Mouse (Mus musculus) E14TG2a.4 (cell line): ENCODE measurements at regions not wholly inside any gene's neighbourhood (a gene's known extent, or its start where the extent isn't known, plus 50 kb on each side); places are given as distances from the start of the nearest gene placed in this dataset.

ENCODE experiments used
- H3K27me3 ChIP-seq: 2 replicates; pipeline ENCODE4 v1.6.1; 2014; ENCODE audit warnings: low read length, control low read depth; ENCODE audit not compliant: insufficient read depth
- H3K36me3 ChIP-seq: 2 replicates; pipeline ENCODE4 v1.6.1; 2014; ENCODE audit warnings: low read length, control low read depth; ENCODE audit not compliant: insufficient read depth
- H3K4me1 ChIP-seq: replicated peaks from 2 replicates; pipeline ENCODE4 v1.6.1; 2014; ENCODE audit warnings: low read depth, low read length, control low read depth
- H3K4me3 ChIP-seq: replicated peaks from 2 replicates; pipeline ENCODE4 v1.5.1; 2014; ENCODE audit warnings: mild to moderate bottlenecking, low read length
- H3K9me3 ChIP-seq: 2 replicates; pipeline ENCODE4 v1.6.1; 2014; ENCODE audit warnings: low read length, control low read depth
- CTCF ChIP-seq: conservative IDR thresholded peaks from 2 replicates; pipeline ENCODE4 v1.5.1; 2014; ENCODE audit warnings: low read length
- NANOG ChIP-seq: IDR thresholded peaks from 2 replicates; pipeline ENCODE4 v1.6.1; 2014; ENCODE audit warnings: borderline replicate concordance, low read length, mixed read lengths
- POU5F1 ChIP-seq: IDR thresholded peaks from 2 replicates; pipeline ENCODE4 v1.6.1; 2014; ENCODE audit warnings: low read length, borderline replicate concordance

DNA sequence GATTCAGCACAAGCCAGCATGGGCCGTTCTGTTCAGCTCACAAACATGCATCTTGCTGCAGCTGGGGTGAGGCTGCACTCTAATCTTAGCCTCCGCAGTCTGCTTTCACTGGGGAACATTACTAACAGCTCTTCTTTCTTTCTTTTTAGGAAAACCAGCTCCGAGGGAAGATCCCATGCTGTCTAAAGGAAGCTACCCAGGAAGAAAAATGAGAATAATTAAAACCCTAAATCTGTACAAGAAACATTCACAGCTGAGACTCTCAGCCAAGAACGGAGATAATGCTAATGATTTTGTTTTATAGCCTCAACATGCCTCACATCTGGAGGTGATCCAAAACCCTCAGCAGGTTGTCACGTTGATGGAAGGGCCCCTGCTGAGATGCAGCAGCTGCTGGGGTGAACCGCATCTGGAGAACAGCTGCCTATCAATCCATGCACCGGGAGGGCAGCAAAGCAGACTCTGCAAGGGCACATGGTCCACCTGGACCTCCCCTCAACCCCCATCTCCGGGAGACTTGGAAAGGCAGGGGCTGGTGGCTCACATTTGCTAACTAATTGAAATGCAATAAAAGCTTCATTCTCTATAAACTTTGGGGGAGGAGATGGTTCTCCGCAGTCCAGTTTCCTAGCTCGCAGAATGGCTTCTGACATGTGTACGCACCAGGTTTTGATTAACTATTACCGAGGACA is 359.3 kb downstream of the Synb start:
- Histone ChIP-seq H3K9me3 (no peaks in the 10 kb centered on the region), H3K4me1 (no peaks in the 10 kb centered on the region; the same call in 1 of the 2 replicates), H3K36me3 (no peaks in the 10 kb centered on the region), H3K4me3 (no peak overlapping the region), H3K27me3 (no peaks in the 10 kb centered on the region)
- no peak for TF ChIP-seq CTCF
- no peak for TF ChIP-seq POU5F1
- no peak for TF ChIP-seq NANOG

DNA sequence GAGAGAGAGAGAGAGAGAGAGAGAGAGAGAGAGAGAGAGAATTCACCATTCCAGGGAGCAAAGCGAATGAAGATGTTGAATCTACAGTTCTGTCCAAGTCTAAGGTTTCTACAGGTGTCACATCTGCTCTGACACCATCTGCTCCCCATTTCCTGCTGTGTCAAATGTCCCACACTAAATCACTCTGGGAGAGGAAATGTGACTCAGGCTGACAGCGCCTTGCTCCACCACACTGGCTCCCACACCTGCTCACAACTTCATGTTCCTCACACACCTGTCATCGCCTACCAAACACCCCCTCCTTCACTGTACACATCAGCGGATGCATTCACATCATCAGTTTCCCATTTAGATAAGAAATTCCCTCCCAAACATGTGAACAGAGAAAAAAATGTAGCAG is 366.3 kb downstream of the Synb start:
- H3K9me3 ChIP-seq = no peaks in the 10 kb centered on the region
- no peaks in the 10 kb centered on the region for H3K4me1 ChIP-seq
- H3K4me3 ChIP-seq = no peak overlapping the region
- no peak for TF ChIP-seq POU5F1
- no peak for TF ChIP-seq CTCF
- TF ChIP-seq NANOG = peak; percentile 2; the same call in 1 of the 2 replicates
- H3K27me3 ChIP-seq = no peaks in the 10 kb centered on the region
- no peaks in the 10 kb centered on the region for H3K36me3 ChIP-seq

DNA sequence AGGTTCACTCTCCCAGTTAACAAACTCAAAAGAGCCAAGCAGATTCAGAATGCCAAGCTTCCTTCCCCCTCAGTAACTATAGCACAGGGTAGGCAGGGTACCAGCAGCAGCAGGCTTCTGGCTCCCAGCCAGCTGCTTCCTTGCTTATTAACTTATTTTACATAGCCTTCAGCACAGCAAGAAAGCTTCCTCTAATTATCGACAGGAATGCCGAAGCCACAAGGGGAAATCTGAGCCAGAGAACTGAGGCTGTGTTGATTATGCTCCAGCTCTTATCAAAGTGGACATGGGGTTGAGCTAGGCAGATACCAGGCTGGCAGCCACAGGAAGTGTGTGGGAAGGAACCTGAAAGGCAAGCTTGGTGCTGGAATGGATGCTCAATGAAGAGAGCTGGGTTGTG is 371.0 kb downstream of the Synb start:
- H3K36me3 ChIP-seq = no peaks in the 10 kb centered on the region
- H3K4me3 ChIP-seq = no peak overlapping the region
- H3K9me3 ChIP-seq = no peaks in the 10 kb centered on the region
- TF ChIP-seq POU5F1 = no peak
- no peak for TF ChIP-seq NANOG
- TF ChIP-seq CTCF = no peak
- H3K4me1 ChIP-seq = no peaks in the 10 kb centered on the region
- no peaks in the 10 kb centered on the region for H3K27me3 ChIP-seq

DNA sequence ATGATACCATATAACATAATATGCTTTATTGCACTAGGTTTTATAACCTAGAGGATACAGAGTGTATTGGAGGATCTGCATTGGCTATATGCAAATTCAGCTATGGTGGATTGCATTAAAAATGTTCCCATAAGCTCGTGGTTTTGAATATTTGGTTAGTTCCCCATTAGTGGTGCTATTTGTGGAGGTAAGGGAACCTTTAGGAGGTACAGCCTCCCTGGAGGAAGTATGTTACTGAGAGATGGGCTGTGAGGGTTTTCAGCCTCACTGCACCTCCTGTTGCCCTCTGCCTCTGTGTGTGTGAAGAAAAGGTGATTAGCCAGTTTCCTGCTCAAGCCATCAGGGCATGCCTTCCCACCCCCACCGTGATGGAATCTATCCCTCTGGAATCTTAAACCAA is 372.1 kb downstream of the Synb start:
- no peaks in the 10 kb centered on the region for H3K9me3 ChIP-seq
- no peaks in the 10 kb centered on the region for H3K36me3 ChIP-seq
- H3K27me3 ChIP-seq = no peaks in the 10 kb centered on the region
- H3K4me1 ChIP-seq = no peaks in the 10 kb centered on the region
- TF ChIP-seq POU5F1 = no peak
- TF ChIP-seq NANOG = no peak
- no peak for TF ChIP-seq CTCF
- H3K4me3 ChIP-seq = no peak overlapping the region

DNA sequence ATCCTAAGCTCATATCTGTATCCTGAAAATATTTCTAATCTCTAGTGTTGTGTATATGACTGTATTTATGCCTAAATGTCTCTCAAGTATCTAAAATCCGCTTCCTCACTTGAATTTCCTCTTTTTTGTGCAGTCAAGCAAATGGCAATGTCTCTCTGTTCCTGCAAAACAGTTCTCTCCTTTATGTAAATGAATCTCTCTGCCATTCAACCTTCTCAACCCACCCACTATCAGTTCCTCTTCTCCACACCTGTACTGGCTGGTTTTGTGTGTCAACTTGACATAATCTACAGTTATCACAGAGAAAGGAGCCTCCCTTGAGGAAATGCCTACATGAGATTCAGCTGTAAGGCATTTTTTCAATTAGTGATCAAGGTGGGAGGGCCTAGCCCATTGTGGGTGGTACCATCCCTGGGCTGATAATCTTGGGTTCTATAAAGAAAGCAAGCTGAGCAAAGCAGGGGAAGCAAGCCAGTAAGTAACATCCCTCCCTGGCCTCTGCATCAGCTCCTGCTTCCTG is 375.5 kb downstream of the Synb start:
- H3K27me3 ChIP-seq = no peaks in the 10 kb centered on the region
- no peaks in the 10 kb centered on the region for H3K4me1 ChIP-seq
- no peaks in the 10 kb centered on the region for H3K36me3 ChIP-seq
- TF ChIP-seq POU5F1 (no peak), NANOG (no peak), CTCF (no peak)
- H3K4me3 ChIP-seq = no peak overlapping the region
- no peaks in the 10 kb centered on the region for H3K9me3 ChIP-seq

DNA sequence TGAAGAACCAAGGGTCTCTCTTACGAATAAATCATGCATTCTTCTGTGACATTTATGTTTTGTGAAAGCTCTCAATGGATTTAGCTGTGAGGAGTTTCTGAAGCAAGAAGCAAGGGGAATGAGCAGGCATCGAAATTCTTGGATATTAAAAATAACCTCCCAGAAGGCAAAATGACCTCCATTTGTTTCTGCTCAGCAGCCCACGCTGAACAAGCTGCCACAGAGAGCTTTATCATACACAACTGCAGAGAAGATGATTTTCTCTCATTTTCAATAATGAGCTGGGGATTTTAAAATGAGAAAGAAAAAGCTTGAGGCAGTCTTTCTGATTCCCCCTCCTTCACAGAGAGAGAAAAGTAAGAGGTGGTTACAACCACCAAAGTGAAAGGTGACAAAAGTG is 394.2 kb downstream of the Synb start:
- no peaks in the 10 kb centered on the region for H3K27me3 ChIP-seq
- no peaks in the 10 kb centered on the region for H3K4me1 ChIP-seq
- H3K9me3 ChIP-seq = no peaks in the 10 kb centered on the region
- no peaks in the 10 kb centered on the region for H3K36me3 ChIP-seq
- H3K4me3 ChIP-seq = no peak overlapping the region
- TF ChIP-seq NANOG (no peak), CTCF (no peak)

DNA sequence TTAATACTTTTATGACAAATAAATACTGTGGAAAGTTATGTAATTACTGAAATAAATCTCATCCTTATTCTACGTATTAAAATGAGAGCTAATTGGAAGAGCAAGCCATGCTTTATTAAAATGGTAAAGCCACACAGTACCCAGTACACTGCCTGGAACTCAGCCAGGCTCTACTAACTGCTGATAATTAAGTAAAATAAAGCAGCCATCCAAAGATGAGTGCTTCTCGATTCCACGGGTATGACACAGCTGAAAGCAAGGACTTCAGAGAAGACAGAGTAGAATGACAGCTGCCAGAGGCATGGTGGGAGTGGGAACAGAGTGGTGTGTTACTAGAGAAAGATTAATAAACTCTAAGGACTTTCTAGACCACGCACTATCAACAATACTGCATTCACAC is 416.9 kb downstream of the Synb start:
- Histone ChIP-seq H3K9me3 (no peaks in the 10 kb centered on the region), H3K36me3 (no peaks in the 10 kb centered on the region), H3K4me1 (no peaks in the 10 kb centered on the region), H3K4me3 (no peak overlapping the region), H3K27me3 (no peaks in the 10 kb centered on the region)
- TF ChIP-seq NANOG (no peak), POU5F1 (no peak), CTCF (no peak)

DNA sequence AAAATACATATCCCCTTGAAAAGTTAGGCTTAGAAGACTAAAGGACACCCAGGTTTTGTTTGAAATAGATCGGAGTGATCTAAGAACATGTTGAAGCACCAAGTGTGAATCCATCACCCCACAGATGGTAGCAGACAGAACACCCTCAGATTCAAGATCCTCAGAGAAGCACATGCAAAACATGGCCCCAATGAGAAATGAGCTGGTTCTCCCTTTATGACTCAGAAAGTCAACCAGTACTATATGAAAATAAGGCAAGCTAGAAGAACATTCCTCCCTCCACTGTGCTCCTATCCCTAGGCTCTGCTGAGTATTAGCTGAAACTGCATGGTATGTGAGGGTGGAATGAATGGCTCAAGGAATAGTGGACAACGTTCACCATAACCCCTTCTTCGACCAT is 433.0 kb downstream of the Synb start:
- Histone ChIP-seq H3K9me3 (peaks cover 11% of the 10 kb centered on the region), H3K4me1 (no peaks in the 10 kb centered on the region), H3K36me3 (no peaks in the 10 kb centered on the region), H3K27me3 (no peaks in the 10 kb centered on the region), H3K4me3 (no peak overlapping the region)
- TF ChIP-seq POU5F1 (no peak), NANOG (no peak), CTCF (no peak)

DNA sequence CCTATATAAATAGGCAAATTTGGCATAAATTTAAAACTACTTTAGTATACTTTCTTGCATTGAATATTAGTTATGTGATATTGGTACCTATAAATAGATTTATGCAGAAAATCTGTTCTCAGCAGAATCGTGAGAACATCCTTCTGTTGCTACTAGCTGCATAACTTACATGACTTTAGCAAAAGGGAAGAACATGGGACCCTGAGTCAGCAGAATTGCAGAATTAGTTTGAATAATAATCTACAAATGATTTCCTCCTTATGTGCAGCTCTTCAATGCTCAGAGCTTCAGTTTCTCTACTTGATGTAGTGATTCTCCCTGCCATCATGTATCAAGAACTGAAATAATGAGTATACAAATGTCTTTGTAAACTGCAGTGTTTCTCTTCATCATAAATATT is 436.2 kb downstream of the Synb start:
- TF ChIP-seq POU5F1 (no peak), NANOG (no peak), CTCF (no peak)
- Histone ChIP-seq H3K9me3 (peaks cover 9% of the 10 kb centered on the region), H3K4me1 (no peaks in the 10 kb centered on the region), H3K36me3 (no peaks in the 10 kb centered on the region), H3K4me3 (no peak overlapping the region), H3K27me3 (no peaks in the 10 kb centered on the region)
